Mouse (Mus musculus): ENCODE data around the gene Esp22. TPM values are rescaled to one million over a fixed set of nuclear protein-coding genes. Genes with fewer than 3 reads are reported as not detected.
"Not testable (repeated sequence)": the region's sequence is repeated elsewhere in the genome, so short reads cannot be mapped to it uniquely, and the experiment has no call there.

The Esp22 gene
- polyA plus RNA-seq (2016; fragmentation: Nextera tagmentation; extraction: Ambion mirVana), result not detected in 2 replicates

- WGBS, result 94% methylated on average over 1 of the region's 1 CpGs
- no peak within 1 kb of the TSS for H3K9ac ChIP-seq (replicated peaks)
- no peak within 1 kb of the TSS for H3K4me2 ChIP-seq (replicated peaks)
- H3K4me1 ChIP-seq, result no peaks in the 10 kb centered on the region
- H3K9me3 ChIP-seq, result 0 out of 2 replicates have a peak, but pooled peaks cover 4% of the 10 kb centered on the region
- no peak within 1 kb of the TSS for H3K27ac ChIP-seq (replicated peaks)
- H3K36me3 ChIP-seq, result no peaks in the 10 kb centered on the region
- no peak within 1 kb of the TSS for H3K4me3 ChIP-seq
- H3K27me3 ChIP-seq, result no peaks in the 10 kb centered on the region
- no peak for ATAC-seq (ENCODE audit: low FRiP score, low read depth)
Measured at GRCm38 (mm10) chr17:39095034-39095433, at the start of gene Esp22. Gene Esp22 (plus strand): TSS chr17:39095334.

GRCm38 (mm10) chr17:39063641-39064040, 31.5 kb upstream of the Esp22 start:
- Histone ChIP-seq H3K4me1 (no peaks in the 10 kb centered on the region), H3K9ac (replicated peaks) (no peak overlapping the region), H3K4me2 (replicated peaks) (no peak overlapping the region), H3K27ac (replicated peaks) (no peak overlapping the region), H3K4me3 (no peak overlapping the region), H3K27me3 (no peaks in the 10 kb centered on the region), H3K9me3 (peaks cover 16% of the 10 kb centered on the region; the same call in 1 of the 2 replicates), H3K36me3 (no peaks in the 10 kb centered on the region)
- ATAC-seq (ENCODE audit: low FRiP score, low read depth), result no peak

- WGBS, result 67% methylated on average over 1 of the region's 1 CpGs
- no peak within 1 kb of the TSS for H3K9ac ChIP-seq (replicated peaks)
- no peak within 1 kb of the TSS for H3K4me2 ChIP-seq (replicated peaks)
- ATAC-seq (ENCODE audit: low FRiP score, low read depth), result no peak
- no peaks in the 10 kb centered on the region for H3K27me3 ChIP-seq
- no peak within 1 kb of the TSS for H3K4me3 ChIP-seq
- no peak within 1 kb of the TSS for H3K27ac ChIP-seq (replicated peaks)
- 0 out of 2 replicates have a peak, but pooled peaks cover 10% of the 10 kb centered on the region for H3K9me3 ChIP-seq
- no peaks in the 10 kb centered on the region for H3K36me3 ChIP-seq
- H3K4me1 ChIP-seq, result no peaks in the 10 kb centered on the region
Measured at GRCm38 (mm10) chr17:39076937-39077336, 18.2 kb upstream of the Esp22 start, which contains the start of gene Esp23. Gene Esp23 (minus strand): TSS chr17:39077037.

GRCm38 (mm10) chr17:39107126-39107525, 12.0 kb downstream of the Esp22 start:
- 78% methylated on average over 11 of the region's 11 CpGs for WGBS
- H3K9ac ChIP-seq (replicated peaks); ATAC-seq (ENCODE audit: low FRiP score, low read depth): not testable (repeated sequence)

GRCm38 (mm10) chr17:39129156-39129555, 34.0 kb downstream of the Esp22 start:
- H3K27me3 ChIP-seq; H3K4me3 ChIP-seq; ATAC-seq (ENCODE audit: low FRiP score, low read depth); H3K9ac ChIP-seq (replicated peaks); H3K4me2 ChIP-seq (replicated peaks); H3K36me3 ChIP-seq; H3K4me1 ChIP-seq; H3K27ac ChIP-seq (replicated peaks): not testable (repeated sequence)
- peaks cover 19% of the 10 kb centered on the region for H3K9me3 ChIP-seq
- WGBS, result 75% methylated on average over 12 of the region's 12 CpGs

More at GRCm38 (mm10) chr17:39107126-39107525, 12.0 kb downstream of the Esp22 start:
- H3K4me2 ChIP-seq (replicated peaks); H3K36me3 ChIP-seq; H3K27ac ChIP-seq (replicated peaks); H3K4me1 ChIP-seq; H3K4me3 ChIP-seq; H3K27me3 ChIP-seq: not testable (repeated sequence)
- H3K9me3 ChIP-seq, result peaks cover 29% of the 10 kb centered on the region

Other genes starting within 250 kb of the Esp22 start
- gene Esp24, start 58.6 kb upstream of the Esp22 start, polyA plus RNA-seq (2016; fragmentation: Nextera tagmentation; extraction: Ambion mirVana), result not detected in 2 replicates
- gene Gm21903, start 52.0 kb upstream of the Esp22 start, polyA plus RNA-seq (2016; fragmentation: Nextera tagmentation; extraction: Ambion mirVana), result not detected in 2 replicates
- not detected in 2 replicates for gene Esp23, start 18.3 kb upstream of the Esp22 start, polyA plus RNA-seq (2016; fragmentation: Nextera tagmentation; extraction: Ambion mirVana)